Mouse (Mus musculus) forelimb bud, embryonic 11.5 days (tissue): ENCODE results near the gene Hsd17b3.

ENCODE experiments used
- DNase-seq: peaks from one replicate; pipeline ENCODE4 v3.0.0-alpha.2; 2012; ENCODE audit warnings: low read depth, low spot score

Gene Hsd17b3

DNA sequence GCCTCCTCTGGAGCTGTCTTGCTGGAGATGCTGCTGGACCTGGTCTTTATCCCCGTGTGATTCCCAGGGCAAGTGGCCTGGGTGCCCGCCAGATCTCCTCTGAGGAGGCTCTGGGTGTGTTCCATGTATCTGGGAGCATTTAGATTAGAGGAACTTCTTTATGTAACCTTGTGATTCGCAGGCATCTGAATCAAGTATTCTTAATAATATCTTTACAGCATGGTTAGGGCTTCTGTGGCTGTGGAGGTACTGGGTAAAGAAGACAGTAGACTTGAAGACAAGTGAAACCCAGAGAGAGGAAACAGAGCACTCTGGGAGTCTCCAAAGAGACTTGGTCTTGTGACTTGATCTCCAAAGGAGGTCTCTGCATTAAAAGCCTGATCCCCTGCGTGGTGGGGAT lies at the start of gene Hsd17b3:
TSS of gene Hsd17b3 (minus strand) at position 101 of the 400 bp plus-strand sequence.
- no peak for DNase-seq

DNA sequence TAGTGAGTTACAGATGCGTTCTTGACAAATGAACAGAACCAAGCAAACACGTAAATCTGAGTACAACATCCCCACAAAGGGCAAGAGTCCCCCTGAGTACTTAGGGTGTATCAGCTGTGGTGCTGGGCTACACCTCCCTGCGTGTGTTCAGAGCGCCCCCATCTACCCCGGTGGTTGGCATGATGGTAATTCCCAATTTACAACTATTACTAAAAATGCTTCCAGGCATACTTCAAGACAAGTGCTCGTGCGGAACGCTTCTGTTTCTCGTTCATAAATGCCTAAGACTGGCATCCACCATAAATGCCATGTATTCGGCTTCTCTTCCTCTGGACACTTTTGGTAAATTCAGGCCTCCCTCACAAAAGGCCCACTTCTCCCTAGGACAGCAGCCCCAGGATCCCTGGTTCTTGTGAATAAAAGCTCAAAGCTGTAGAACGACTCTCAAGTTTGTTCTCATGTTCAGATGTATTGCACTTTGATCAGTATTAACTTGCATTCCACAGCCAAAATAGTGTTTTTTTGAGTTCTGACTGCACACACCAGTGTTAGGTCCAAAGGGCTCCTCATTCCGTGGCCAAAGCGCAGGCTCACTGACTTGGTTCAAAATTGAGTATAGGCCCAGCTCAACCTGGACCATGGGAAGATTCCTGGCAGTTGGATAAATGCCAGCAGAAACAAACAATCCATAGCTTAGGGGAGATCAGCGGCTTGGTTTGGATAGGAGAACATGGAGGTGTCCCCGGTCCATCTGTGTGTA lies 40.8 kb upstream of the Hsd17b3 start:
- DNase-seq = no peak

DNA sequence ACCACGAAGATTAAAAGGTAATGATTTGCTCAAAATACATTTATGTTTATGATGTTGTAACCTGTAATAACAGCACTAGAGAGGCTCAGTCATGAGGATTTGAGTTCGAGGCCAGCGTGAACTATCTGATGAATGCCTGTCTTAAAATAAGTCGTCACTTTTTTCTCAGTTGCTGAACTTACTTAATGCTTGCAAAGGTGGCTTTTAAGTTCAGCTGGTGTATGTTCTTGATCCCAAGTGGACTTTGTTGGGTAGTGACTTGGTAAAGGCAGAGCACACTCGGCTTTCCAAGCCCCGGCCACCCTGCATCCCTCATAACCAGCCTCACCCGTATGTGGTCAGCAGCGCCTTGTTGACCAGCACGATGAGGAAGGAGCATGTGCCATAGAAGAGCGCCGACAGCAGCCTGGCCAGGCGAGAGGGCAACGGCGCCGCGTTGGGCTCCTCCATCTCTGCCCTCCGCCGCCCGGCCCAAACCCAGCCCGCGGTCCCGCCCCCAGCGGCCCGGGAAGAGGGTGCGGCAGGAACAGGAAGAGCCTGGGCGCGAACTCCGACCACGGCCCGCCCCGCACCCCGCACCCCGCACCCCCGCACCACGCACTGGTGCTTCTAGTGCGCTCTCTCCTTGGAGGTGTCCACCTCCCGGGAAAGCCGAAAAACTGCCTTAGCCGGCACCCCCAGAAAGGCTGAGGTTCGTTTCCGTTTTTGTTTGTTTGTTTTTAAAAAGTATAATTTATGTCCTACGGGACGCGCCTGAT lies 40.0 kb upstream of the Hsd17b3 start, which contains the start of gene Slc35d2:
TSS of gene Slc35d2 (minus strand) at position 511 of the 758 bp plus-strand sequence.
- no peak for DNase-seq

DNA sequence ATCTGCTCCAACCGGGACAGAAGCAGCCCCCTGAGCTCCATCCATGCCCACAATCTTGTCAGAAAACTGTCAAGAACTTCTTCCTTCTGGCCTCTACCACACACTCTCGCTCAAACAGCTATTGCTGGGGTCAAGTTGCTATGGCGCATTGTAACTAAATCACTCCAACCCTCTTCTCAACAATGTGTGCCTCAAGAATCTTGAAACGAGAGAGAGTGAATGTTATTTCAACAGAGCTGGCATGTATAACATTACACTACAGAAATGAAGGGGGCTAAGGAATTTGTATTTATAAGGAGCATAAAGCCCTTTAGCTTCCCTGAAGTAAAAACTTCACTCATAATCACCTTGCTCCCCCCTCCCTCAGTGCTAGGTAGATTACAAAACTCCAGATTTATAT lies 37.3 kb upstream of the Hsd17b3 start:
- no peak for DNase-seq

DNA sequence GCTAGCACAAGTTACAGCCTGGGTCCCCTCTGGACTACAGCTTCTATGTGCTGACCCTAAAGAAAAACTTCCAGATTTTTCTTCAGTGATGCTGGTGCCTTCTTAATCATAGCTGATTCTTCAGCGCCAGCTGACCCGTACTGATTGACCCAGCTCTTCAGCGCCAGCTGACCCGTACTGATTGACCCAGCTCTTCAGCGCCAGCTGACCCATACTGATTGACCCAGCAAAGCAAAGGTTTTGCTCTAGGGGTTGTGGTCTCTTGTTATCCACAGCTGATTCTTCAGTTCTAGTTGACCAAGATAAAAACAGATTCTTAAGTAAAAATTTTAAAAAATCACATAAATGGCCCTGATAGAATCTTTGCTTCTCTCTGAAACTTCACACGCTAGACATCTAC lies 35.9 kb upstream of the Hsd17b3 start:
- DNase-seq = no peak

DNA sequence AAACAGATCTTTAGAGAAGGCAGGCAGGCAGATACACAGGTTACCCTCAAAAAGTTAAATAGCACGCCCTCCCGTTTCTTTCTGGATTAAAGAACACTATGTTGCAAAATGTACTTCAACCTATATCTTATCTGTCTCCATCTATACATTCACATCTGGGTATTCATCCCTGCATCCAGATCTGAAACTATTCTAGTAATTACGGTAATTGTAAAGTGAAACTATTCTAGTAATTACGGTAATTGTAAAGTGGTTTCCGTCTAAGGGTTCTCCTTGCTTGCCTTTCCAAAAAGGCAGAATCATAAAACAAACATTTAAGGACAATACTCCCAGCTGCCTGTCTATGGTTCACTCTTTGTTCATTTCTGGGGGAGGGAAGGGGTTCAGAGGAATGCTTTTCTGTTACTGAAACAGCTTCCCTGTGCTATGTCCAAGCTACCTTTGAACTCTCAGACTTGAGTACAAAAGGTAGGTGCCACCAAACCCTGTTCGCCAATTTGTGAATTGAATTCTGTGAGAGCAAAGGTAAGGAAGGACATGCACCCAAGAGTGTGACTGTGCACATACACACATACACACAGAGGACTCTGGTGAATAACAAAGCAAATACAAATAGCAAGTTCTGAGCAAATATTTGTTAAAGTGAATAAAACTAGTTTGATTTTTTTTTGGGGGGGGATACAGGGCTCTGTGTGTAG lies 34.6 kb upstream of the Hsd17b3 start:
- no peak for DNase-seq

DNA sequence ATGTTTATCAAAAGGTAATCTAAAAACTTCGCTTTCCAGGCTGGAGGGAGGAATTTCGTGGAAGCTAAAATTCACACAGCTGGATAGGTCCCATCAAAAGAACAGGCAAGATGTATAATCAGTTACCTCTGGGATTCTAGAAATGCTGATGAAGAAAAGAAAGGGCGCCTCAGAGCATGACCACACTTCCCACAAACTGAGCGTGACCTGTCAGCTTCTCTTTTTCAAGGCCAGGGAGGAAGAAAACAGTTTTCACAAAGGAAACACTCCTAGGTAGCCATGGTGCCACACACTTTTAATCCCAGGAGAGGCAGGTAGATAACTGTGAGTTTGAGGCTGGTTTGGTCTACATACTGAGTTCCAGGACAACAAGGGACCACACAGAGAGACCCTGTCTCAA lies 31.7 kb upstream of the Hsd17b3 start:
- DNase-seq = no peak

DNA sequence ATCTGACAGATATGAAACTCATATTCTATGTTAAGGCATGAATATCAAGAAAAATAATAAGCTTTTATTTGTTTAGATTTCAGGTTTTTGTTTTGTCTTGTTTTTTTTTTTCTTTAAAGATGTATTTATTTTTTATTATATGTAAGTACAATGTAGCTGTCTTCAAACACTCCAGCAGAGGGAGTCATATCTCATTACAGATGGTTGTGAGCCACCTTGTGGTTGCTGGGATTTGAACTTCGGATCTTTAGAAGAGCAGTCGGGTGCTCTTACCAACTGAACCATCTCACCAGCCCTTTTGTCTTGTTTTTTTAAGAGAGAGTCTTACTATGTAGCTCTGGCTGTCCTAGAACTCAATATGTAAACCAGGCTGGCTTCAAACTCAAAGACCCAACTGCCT lies 28.4 kb upstream of the Hsd17b3 start:
- no peak for DNase-seq

DNA sequence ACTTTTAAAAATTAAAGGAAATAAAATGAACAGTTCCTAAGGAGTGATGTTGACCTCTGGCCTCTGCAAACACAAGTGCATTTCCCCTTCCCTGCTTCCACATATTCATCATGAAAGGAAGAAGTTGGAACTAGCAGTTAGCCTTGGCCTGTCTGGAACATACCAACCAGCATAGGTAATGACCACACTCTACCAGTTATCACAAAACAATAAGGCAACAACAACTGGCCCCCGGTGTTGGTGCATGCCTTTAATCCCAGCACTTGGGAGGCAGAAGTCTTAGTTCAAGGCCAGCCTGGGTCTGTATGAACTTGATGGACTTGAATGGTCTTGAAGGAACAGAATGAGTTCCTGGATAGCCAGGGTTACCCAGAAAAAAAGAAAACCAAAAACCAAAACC lies 21.4 kb upstream of the Hsd17b3 start:
- DNase-seq = no peak

DNA sequence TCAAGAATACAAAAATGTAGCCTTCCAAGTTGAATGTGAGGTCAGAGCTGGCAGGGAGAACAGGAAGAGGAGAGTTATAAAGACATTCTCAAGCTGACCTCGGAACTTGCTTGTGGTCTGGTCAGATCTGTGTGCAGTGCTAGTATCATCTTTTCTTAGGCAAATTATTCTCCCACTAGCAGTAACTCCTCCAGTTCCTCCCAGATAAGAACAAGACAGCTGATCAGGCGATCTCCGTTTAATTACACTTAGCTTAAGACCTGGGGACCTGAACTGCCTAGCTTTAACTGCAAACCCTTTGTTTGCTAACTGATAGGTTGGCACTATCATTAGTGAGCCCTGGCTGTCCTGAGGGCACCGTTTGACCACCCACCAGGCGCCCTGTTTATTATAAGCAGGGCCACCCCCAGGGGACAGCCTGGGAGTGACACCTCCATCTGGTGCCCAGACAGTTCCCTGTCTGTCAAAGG lies 19.4 kb upstream of the Hsd17b3 start:
- DNase-seq = no peak

DNA sequence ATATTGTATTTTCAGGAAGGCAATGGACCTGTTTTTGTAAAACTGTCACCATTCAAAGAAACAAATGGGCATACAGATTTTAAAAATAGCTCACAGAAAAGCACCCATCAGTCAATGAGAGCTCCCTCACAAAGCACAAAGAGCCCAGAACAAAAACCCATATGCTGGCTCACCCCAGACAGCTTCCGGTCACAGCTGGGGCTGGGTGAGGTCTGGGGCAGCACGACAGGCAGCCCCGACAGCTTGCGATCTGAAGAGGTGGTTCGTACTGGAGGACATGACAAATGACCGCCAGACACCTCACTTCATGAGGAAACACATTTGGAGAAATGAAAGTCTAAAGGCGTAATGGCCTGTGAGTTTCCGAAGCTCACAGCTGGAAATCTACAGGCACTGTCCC lies 18.5 kb upstream of the Hsd17b3 start:
- no peak for DNase-seq

DNA sequence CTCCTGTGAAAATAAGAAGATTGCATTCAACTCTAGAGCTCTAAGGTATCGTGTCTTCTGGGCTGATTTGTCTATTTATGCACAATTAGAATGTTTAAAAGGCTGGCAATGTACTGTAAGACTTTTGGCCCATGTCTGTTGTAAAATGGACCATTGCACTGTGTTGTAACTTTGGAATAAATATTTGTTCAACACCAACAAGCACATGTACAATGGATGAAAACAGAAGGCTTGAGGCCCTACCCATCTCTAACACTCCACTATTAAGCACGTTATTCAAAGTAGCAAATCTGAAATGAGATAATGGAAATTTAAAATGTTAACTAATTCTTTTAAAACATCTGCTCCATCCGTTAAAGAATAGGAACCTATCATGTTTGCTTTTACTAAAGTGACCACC lies 18.1 kb upstream of the Hsd17b3 start:
- DNase-seq = no peak

DNA sequence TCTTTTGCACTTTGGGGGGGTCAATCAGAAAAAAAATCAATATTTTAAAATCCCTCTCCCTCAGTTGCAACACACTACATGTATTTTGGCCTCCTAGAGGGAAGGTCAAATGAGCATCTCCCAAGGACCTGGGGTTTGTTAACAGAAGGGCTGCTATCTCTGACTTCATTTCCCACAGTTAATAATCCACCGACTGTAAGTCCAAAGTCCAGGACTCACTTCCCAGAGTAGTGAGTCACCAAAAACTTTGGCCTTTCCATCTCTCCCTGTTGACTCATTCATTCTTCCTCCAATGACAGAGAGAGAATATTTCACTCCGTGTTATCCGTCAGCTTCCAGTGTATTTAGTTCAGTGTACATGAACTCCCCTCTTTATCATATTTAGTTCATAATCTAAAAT lies 16.7 kb upstream of the Hsd17b3 start:
- no peak for DNase-seq

DNA sequence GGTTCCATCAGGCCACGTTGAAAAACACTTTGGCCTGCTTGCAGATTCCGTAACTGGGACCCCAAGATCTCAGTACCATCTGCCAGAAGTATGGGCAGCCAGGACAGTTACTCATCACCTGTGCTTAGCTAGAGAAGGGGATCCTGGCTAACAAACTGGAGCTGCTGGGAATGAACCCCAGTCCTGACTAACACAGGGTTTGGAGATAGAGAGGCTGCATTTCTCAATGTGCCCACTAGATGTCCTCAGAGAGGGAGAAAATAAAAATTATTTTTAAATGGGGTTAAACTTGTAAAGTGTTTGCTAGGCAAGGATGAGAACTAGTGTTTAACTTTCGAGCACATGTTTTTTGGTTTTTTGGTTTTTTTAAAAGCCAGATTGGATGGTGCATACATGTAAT lies 11.2 kb upstream of the Hsd17b3 start:
- DNase-seq = peak; percentile 52

DNA sequence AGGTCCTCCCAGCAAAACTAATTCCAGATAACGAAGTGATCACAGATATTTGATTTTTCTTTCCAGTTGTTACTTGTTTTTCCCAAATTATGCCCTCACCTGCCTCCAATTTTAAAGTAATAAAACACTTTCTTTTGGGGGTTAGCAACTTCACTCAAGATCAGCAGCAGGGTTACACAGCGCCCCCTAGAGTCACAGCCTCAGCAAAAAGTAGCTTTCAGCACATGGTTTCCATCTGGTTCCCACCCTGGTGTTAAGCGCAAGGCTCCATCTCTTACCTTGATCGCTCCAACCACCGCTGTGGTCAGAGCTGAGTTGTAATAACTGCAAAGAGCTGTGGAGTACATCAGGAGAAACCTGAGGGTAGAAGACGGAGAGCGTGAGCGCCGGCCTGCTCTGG lies 10.0 kb upstream of the Hsd17b3 start:
- peak; percentile 59 for DNase-seq

DNA sequence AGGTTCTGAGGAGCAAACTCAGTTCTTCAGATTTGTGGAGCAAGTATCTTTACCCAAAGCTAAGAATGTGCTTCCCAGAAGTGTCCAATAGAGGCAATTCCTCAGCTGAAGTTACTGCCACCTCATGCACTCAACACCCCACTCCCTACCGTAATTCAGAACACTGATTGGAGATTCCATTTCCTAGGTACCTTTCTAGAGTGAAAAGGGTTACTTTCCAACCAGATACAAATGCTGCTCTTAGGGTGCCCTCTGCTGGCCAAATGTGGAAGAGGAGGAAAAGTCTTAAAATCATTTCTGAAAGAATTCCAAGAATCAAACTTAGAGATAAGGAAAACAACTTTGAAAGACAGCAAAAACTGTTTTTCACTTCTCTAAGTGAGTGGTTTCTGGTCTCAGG lies 4.3 kb upstream of the Hsd17b3 start:
- peak; percentile 80 for DNase-seq

DNA sequence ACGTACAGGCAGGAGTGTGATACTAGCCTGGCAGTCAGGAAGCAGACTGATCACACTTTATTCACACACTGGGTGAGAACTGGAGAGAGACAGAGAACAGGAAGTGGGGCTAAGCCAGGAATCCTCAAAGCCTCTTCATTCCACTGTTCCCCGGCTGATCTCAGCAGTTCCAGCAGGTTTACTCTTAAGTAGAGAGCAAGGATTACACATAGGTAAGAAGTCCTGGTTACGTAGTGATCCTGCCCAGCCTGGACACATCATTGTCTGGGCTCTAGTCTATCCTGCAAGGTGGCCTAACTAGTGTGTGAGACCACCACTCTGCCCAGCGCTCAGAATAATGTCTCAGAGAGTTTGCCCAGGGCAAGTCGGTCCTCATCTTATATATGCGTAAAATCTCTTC lies 3.7 kb upstream of the Hsd17b3 start:
- DNase-seq = no peak

DNA sequence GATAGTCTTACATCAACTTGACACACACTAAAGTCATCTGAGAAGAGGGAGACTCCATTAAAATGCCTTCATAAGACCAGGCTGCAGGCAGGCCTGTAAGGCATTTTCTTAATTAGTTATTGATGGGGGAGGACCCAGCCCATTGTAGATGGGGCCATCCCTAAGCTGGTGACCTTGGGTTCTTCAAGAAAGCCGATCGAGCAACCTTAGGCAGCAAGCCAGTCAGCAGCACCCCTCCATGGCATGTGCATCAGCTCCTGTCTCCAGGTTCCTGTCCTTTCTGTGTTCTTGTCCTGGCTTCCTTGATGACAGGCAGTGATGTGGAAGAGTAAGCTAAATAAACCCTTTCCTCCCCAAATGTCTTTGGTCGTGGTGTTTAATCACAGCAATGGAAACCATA lies 3.1 kb upstream of the Hsd17b3 start:
- DNase-seq = no peak

DNA sequence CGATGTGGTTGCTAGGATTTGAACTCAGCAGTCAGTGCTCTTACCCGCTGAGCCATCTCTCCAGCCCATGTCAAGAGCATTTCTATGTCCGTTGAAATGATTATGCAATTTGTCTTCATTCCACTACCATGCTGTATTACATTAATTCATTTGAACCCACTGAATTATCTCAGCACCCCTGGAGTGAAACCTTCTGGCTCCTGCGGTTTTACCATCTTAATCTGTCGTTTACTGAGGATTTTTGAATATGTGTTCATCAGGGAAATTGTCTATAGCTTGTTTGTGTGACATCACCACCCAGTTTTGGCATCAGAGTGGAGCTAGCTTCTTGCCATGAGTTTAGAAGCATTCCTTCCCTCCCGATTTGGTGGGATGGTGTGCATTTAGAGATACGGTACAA lies 2.0 kb upstream of the Hsd17b3 start:
- no peak for DNase-seq

DNA sequence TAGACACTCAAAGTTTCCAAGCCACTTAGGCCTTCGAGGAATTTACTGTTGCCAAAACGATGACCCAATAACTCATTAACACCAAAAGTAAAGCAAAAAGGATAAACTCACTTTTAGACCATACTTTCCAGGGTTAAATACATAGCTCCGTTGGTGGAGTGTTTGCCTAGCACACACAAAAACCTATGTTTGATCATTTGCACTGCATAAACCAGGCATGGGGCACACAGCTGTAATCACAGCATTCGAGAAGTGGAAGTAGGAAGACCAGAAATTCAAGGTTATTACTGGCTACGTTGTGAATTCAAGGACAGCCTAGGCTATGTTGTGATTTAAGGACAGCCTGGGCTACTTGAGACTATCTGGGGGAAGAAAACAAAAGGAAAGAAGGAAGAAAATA lies 1.2 kb upstream of the Hsd17b3 start:
- DNase-seq = no peak

DNA sequence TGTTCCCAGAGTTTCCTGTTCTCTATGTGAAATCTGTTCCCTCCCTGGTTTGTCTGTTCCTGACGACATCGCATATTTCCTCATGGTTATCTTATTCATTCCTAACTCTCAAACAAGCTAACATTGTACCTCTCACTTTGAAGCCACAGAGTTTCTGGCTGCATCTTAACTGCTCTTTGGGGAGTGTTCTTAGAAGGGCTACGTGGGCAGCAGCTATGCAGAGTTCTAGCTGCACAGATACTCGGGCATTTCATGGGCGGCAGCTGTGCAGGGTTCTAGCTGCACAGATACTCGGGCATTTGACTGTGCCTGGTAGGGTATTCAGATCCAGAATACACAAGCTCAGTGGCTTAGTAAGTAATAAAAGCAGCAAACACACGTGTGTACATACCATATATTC lies 973 bp downstream of the Hsd17b3 start:
- DNase-seq = no peak

DNA sequence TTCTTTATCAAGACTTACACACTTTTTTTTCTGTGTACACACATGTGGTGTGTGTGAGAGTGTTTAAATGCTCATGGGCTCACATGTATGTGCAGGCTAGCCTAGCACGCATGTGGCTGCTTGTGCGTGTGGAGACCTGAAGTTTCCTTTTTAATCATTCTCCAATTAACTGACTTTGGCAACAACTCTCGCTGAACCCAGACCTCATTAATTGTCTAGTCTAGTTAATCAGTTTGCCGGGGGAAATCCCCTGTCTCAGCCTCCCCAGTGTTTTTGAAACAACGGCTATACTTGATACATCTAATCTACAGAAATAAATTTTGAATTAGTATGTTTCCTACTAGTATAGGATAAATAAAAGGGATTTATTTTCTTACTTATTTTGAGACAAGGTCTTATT lies 3.0 kb downstream of the Hsd17b3 start:
- no peak for DNase-seq

DNA sequence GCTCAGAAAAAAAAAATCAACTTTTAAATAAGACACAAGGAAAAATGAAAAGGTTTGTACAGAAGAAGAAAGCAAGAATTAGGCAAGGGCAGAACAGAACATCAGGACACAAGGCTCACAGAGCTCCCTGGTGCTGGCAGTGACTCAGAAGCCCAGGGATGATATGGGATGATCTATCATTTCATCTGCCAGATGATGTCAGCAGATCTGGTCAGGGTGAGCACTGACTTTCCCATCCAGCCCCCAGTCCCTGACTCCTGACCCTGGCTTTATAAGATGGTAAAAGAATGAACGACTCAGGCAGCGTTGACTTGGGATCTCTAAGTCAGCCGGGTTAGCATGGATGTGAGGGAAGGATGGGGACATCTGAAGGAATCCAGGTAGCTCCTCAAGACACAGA lies 5.7 kb downstream of the Hsd17b3 start:
- DNase-seq = no peak
